Mouse (Mus musculus) mesoderm, embryonic 11.5 days (tissue): ENCODE data around the gene Dgkd.

Source experiments
- DNase-seq: peaks from one replicate; pipeline ENCODE4 v3.0.0-alpha.2; 2012; ENCODE audit warnings: low read depth, low spot score

Gene Dgkd

DNA sequence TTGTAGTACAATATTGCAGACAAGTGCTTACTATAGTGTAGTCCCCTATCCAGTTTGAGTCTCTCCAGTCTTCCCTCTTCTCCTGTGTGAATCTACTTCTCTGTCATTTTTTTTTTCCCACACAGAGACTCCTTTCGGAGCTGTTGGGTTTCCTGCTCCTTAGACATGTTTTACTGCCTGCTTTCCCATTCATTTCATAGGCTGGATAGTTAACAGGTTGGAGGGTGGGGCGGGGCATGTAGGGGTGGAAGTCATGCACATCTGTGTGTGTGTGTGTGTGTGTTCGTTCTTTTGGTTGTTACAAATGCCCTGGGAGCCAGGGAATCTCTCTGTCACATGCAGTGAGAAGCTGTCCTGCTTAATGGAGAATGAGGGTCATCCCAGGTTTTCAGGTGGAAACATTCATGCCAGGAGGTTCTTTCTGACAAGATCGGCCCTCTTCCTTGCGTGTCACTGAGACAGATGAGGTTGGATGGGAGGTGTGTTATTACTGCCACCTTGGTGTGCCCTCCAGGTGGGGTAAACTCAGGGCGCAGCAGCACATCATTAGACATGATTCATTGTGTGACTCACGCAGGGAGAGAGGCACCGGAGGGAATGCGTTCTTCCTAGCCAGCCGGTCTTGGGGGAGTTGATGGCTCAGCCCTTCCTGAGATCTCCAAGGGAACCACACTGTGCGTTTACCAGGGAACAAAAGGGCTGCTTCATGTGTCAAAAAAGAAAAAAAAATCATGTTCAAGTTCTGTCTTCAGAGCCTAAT is 4.7 kb upstream of the Dgkd start:
- no peak for DNase-seq

DNA sequence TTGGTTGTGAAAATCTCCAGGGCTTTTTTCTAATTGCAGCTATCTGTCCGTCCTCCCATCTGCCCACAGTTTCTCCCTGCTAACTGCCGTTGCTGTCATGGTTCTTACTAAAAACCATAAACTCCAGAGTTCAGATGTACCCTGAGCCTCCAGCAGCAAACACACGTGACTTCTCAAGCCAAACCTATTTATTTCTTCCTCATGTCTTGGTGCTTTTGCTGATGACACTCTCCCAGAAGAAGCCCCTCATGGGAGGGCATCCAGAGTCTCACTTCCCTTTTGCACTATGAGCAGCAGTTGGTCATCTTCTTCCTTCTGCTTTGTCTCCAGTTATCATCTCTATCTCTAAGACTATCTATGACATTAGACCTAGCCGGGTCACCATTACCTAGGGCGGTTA is 3.8 kb upstream of the Dgkd start:
- DNase-seq: no peak

DNA sequence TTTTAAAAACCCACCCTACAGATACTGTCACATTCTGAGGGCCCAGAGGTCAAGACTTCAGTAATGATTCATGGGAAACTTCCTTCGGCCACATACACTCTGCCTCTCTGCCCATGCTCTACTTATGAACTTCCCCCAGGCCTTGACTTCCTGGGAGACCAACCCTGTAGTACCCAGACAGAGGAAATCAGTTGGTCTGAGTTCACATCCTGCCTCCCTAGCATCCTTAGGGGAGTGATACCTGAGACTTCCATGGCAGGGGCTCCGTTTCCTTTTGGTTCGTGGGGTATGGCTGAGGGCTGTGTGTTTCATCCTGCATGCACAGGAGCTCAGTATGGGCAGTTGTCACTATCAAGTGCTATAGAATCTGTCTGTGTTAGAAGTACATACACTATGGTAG is 1.7 kb upstream of the Dgkd start:
- no peak for DNase-seq

DNA sequence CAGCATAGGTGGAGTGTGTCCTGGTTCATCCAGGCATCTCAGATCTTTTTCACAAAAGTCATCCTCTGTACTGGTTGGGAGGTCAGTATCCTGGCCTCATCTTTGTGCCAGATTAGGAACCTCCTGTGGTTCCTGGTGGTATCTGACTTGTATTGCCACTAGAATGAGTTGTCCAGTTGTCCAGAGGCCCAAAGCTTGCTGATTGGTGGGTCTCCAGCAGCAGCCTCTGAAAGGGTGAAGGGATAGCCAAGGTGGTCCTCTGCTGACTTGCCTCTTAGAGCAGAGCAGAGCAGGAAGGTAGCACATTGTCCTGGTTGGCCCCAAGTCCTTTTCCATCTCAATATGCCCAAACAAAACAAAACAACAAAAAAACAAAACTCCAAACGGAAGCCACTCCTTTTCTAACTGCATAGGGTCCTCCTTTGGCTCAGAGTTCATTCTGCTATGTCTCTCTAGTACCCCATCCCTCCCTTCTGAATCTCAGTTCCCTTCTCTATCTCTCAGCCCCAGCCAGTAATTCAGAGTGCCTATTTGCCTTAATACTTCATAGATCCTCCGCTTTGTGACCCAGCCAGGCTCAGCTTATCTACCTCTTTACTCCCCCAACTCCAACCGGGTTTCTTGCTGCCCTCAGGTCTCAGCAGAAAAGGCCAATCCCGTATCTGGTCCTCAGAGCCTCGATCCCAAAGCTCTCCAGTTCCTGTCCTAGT is 851 bp upstream of the Dgkd start:
- no peak for DNase-seq

DNA sequence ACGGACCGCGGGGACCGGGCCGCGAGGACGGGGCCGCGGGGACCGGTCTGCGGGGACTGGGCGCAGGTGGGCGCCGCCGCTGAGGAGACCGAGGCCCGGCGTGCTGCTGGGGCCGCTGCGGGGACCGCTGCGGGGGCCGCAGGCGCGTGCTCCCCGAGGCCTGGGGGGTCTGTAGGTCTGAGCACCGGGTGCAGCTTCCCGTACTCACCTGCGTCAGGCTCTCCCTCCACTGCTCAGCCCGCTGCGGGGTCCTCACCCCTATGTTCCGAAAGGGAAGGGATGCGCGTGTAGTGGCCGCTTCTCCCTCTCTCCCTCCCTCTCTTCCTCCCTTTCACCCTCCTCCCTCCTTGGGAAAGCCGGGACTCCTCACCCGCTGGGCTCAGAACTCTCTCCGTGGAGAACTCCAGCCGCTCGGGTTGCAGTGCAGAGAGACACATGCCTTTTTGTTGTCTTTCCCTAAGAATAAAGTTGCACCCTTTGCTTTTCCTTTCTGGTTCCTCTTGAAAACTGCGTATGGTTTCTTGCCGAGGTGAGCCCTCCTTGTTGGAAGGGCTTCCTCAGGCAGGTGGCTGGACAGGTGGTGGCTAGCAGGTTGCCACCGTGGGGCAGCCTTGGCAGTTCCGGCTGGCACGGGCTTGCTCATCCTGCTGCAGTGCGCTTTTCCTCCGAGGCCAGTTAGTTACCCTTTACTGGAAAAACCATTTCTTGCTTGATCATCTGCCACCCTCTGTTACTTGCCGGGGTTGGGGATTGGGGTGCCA is 694 bp downstream of the Dgkd start:
- DNase-seq: no peak

DNA sequence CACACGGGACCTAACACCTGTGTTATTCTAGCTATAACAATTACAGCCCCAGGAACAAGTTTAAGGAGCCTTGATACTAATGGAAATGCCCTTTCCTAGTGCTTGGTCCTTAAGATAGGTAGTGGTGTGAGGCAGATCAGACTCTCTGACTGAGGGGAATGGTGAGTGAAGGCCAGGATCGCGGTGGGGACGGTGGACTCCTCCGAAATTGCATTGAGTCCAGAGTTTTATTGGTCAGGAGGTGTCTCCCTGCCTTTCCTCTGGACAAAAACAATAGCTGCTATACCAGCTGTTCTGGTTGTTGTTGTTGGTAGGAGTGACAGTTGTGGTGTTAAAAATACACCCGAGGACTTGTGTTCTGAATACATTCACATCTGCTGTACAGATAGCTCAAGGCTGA is 1.3 kb downstream of the Dgkd start:
- DNase-seq: no peak

DNA sequence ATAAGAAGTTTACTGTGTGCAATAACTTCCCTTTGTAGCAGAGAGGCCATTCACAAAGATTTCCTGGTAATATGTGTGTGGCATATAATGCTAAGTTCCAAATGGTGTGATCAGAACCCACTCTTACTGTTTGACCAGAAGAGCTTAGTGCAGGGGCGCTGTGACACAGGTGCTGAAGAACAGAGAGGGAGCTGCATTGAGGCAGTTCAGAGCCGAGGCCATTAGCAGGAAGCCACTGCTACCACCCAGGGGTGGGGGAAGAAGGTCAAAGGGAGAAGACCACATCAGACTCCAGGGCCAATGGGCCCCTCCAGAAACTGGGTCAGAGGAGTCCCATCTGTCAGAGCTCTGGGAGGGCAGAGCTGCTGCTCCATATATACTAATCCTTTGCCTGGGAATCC is 1.8 kb downstream of the Dgkd start:
- DNase-seq: no peak

DNA sequence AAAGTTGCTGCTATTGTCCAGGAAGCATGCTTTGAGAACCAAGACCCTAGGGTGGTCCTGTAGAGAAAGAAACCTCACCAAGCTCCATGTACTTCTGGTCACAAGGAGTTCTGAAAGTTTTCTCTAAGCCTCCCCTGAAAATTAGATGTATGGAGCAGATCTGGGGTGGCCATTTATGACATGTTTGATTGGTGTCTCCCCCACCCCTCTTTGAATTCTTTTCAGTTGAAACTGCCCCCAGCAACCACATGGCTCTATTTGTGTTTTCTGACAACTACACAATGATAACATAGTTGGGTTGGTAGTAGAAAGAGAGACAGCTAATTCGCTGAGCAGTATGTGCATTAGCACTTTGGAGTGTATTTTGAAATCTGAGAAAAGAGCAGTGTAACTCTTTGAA is 2.4 kb downstream of the Dgkd start:
- DNase-seq: no peak

DNA sequence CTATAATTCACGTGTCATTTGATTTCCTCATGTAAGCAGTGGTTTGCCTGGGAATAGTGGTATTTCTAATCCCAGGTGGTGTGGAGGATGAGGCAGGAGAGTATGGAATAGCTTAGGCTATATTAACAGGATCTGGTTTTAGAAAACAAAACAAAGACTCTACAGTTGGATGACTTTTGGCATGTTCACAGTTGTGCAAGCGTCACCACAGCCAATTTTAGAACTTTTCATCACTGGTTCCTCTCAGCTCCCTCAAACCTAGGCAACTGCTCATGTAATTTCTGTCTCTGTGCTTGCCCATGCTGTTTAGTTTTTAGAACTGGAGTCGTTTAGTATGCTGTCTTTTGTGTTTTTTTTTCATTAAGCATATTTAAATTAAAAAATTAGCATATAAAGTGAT is 3.7 kb downstream of the Dgkd start:
- DNase-seq: no peak

DNA sequence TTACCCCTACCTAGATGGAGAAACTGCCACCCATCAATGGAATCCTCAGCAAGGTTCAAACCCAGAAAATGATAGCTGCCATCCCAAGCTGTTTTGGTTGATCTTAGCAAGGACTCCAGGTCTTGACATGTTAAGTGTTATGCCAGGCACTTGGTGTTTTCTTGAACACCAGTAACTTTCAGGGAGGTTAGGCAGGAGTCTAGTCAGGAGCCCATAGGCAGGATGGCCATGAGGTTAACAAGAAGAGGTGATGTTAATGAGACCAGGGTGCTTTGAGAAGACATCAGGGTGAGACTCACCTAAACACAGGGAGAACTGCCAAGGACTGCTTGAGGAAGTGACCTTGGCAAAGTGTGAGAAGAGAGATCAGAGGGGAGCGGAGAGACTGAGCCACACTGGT is 4.9 kb downstream of the Dgkd start:
- no peak for DNase-seq

DNA sequence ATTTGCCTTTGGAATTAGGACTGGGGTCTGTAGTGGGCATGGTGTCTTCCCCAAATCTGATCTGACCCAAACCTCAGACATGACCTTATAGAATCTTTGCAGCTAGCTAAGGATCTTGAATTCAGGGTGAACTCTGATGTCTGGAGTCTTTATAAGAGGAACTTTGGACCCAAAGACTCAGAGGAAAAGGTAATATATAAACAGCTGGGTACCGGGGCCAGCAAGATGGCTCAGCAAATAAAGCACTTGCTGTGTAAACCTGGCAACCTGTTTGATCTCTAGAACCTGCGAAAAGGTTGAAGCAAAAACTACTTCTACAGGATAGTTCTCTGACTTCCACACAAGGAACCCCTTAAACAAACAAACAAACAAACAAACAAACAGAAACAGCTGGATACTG is 5.4 kb downstream of the Dgkd start:
- DNase-seq: no peak

DNA sequence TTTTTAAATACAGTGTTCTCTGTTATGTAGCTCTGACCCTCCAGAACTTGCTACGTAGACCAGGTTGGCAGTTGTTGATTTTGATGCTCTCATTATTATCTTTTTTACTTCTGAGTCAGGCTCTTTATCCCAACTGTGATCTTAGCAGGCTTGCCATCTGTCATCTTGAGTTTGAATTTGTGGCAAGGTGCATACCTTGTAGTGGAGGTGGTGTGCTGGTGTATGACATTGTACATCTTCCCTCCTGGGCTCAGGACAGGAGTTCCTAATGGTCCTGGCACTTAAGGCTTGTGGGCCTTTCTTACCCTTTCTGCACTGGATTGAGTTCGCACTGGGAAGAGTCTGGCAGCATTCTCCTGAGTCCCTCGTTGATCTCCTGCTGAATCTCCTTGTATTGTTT is 10.5 kb downstream of the Dgkd start:
- no peak for DNase-seq

DNA sequence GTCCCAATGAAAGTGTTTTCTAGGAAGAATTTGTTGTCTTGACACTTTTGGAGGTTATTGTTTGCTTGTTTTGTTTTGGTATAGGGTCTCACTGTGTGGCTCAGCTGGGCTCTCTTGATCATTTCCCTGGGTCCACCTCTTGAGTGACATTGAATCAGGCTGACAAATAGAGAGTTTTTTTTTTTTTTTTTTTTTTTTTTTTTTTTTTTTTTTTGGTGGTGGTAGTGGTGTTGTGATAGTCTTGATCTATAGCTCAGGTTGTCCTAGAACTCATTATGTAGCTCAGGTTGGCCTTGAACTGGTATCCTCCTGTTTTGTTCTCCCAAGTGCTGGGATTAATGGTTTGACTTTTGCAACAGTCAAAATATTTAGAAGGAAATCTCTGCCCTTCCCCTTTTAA is 11.8 kb downstream of the Dgkd start:
- no peak for DNase-seq

DNA sequence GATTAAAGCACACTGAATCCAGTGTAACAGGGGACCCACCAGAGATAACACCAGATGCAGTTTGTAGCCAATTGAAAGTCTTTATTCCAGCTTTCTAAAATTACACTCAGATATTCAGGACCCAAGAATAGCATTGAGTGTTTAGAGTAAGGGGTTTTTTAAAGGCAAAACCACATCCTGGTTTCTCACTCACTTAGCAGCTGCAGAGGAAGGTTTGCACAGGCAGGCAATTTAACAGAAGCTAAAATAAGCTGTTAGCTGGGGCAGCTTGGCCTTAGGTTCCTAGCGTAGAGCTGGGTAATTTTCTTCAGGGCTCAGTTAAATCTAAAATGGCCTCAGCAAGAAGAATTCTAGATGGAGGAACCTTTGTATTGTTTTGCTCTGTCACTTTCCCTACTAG is 13.6 kb downstream of the Dgkd start:
- DNase-seq: no peak

DNA sequence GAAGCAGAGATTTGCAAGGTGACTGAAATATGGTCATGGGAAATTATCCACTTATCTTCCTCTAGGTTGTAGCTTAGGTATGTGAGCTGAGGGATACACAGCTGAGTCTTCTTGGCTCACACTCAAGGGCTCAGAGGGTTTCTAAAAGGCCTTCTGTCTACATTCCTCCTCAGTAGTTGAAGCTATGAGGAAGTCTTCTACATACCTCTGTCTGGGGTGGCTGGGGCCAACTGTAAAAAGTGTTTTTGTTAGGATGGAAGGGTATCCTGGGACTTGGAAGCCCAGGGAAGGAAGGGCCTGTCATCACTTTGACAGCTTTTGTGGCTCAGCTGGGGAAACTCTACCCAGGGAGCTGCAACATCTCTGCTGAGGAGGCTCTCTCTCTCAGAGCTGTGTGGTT is 18.5 kb downstream of the Dgkd start:
- DNase-seq: no peak

DNA sequence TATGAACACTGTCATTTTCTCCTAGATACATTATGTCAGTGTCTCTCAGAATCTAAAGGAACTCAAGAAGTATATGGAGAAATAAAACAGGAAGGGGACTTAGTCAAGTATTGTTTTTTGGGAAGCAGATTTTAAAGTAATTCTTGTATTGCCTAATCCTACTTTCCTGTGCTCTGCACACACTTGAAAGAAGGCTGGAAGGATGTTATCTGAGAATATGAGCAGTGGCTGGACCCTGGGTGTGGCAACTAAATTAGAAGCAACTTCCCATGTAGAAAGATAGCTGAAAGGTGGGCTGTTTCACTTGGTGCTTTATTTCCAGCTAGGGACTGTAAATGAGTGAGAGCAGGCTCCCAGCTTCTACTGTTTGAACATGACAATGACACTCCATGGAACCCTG is 20.0 kb downstream of the Dgkd start:
- no peak for DNase-seq

DNA sequence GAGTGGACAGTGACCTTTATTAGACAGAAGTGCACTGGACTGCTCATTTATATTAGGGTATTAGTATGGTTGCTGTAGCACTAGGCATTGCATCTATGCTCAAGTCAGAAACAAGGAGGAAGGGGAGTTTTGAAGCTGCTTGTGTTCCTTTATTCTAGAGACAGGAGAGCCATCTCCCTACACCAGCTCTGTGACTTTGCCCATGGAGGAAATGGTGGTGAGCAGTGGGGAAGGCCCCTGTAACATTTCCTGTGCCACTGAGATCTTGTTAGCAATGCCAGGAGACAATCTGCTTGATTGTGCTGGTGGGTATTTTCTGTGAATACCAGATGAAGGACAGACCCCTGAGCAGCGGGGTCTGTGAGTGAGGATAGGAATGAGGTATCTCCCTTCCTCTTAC is 23.0 kb downstream of the Dgkd start:
- no peak for DNase-seq

DNA sequence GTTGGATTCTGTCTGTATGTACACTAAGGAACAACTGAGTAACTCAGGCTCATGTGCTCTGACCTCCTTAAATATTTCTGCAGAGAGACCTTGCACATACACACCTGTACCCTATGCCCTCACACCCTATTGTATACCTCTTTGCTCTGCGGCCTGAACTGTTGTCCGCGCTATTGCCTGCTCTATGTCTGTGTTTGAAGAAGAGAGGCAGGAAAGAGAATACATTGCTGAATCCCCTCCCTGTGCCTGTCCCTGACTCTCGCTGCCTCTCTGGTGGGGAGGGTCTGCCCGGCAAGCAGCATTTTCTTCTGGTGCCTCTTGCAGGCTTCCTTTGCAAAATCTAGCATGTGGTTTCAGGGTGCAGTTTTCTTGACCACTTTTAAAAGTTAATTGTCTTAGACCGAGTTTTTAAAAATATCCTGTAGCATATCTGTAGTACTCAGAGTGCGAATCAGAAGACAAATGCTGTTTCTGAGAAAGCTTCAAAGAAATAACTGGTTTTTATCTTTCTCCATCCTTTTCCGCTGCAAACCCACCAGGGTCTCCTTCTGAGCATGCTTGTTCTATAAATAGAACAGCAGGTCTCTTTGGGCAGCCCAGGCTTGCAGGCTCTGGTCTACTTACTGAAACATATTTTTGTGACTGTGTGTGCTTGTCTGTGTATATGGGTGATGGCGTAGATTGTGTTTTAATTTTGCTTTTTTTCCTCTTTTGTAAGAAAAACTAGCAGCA is 24.6 kb downstream of the Dgkd start:
- no peak for DNase-seq

DNA sequence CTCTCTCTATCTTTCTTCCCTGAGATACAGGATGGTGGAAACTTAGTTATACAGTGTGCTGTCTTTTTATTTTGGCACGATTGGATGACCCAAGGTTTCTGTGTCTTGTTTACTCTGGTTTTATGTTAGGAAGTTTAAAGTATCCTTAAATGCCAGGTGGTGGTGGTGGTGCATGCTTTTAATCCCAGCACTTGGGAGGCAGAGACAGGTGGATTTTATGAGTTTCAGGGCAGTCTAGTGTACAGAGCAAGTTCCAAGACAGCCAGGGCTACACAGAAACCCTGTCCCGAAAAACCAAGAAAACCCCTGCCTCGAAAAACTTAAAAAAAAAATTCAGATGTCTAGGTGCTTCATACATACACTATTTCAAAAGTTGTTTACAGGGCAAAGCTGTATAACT is 25.9 kb downstream of the Dgkd start:
- no peak for DNase-seq

DNA sequence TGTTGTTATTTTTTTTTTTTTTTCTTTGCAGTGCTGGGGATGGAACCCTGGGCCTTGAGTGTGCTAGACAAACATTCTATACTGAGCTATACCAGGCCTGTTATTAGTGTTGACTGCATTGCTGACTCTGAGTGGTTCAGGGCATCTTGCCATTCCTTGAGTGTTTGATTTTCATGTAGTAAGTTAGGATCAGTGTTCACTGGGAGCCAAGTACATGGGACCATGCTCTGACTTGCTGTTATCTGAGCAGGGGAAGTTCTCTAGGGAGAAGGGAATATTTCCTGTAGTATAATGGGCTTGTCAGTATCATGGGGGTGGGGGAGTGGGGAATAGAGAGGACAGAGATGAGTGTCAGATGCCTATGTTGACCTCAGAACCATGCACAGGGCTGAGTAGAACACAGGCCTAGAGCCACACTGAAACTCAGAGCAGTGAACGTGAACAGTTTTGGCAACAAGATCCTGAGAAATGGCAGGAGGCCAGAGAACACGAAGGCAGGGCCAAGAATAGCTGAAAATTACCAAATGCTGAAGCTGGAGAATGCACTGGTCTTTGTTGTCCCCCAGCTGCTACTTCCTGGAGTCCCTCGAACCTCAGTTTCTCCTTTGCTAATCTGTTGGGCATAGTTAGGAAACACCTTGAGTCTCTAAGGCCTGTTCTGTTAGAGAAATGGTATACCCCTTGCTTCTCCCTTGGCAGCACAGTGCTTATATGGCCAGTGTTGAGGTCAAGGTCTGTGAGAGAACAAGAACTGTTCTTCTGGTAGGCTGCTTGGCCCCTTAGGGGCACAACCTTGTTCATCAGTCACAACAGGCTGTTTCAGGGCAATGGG is 26.6 kb downstream of the Dgkd start:
- no peak for DNase-seq

DNA sequence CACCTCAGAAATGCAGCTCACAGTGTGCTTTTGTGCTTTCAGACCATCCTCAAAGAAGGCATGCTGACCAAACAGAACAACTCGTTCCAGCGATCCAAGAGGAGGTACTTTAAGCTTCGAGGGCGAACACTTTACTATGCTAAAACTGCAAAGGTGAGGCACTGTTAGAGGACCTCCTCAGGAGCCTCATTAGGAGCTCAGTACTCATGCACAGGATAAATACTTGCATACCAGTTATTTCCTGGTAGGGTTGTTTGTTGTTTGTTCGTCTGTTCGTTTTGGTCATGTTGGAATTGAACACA is 27.2 kb downstream of the Dgkd start:
- no peak for DNase-seq

DNA sequence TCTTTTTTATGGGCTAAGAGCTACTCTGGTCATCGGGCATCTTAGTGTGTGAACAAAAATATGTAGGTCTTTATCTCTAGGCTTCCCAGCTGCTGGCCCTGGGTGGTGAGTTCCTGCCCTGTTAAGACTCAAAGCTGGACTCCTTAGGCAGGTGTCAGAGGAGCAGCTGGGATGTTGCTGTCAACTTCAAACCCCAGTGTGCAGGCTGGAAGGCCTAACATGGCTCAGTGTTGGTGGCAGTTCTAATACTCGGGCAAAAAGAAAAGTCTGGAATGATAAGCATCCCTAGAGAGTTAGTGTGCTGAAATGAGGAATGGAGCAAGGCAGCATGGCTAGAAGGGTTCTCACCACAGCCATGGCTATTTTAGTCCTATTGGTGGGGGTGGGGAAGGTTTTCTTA is 27.8 kb downstream of the Dgkd start:
- no peak for DNase-seq
